Mouse (Mus musculus) liver, embryonic 18 days (tissue): ENCODE results near the gene Iars2. TPM values are rescaled to one million over a fixed set of nuclear protein-coding genes. Genes with fewer than 3 reads are reported as not detected.

Experiments used
- polyA plus RNA-seq: library from polyadenylated mRNA; depleted of rRNA; stranded (reverse); fragments of >200 nt; gene quantifications from 2 replicates; pipeline ENCODE4 v1.2.3, GENCODE M21; 2012; rRNA removed

Iars2 gene
- 14.5 and 15.0 TPM in 2 replicates for polyA plus RNA-seq

GRCm38 (mm10) chr1:185328721-185329610, at the start of gene Iars2:
Gene Iars2 (minus strand): TSS chr1:185329396.

DNA sequence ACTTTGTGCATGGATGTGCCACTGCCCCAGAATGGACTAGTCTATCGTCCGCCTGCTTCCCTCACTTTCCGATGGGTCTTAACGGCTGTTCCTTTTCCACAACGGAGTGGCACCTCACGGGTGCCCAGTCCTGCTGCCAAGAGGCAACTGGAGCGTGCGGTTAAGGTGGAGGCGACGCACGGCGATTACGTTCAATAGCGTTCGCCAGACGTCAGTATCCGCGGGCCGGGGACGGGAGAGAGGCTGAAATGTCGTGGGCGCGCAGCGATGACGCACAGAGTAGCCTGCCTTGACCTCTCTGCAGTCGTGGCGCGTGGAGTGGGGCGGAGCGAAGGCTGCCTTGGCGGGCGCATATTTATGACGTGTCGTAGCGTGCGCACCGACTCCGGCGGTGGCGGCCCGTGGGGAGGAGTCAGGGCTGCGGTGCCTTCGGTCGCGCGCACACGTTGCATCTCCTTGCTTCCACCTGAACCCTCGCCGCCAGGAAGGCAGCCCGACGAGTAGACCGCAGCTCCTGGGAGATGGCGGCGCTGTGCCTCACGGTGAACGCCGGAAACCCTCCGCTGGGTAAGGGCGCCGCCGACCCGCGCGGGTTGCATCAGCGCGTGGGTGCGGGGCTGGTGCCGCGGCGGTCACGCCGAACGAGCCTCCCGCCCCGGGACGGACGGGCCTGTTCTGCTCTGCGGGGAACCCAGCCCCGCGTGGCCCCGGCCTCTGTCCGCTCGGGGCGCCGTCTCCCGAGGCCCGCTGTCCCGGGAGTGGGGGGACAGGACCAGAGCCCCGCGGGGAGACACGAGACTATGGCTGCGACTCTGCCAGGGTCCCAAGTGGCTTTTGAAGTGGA, 33.7 kb upstream of the Iars2 start, which contains the start of gene Eprs:
Eprs (plus strand) TSS at position 368 of the 844 bp plus-strand sequence.

DNA sequence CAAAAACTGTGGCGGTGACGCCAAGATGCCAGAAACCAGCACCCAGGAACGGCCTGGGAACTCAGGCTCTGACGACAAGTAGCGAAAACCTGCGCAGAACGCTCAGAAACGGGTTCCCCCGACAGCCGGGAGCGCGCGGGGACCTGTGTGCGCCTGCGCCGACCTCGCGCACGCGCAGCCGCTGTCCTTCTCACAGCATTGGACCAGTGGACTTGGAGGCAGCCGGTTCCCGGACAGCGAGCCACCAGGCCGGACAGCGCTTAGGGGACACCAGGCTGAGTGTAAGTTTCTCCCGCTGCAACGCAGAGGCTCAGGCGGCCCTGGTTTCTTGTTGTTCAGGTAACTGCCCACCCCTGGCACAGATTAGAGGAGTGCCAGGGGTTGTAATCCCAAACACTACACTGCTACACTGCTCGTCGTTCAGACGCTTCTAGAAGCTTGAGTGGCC, 2.8 kb upstream of the Iars2 start, which contains the start of gene Bpnt1:
Bpnt1 (plus strand) TSS at position 167 of the 448 bp plus-strand sequence.

Other genes starting within 250 kb of the Iars2 start
- gene Rab3gap2, start 125.3 kb downstream of the Iars2 start, polyA plus RNA-seq: 12.4 and 14.3 TPM in 2 replicates
- 21.1 and 22.3 TPM in 2 replicates for gene Bpnt1, start 2.8 kb upstream of the Iars2 start, polyA plus RNA-seq
- gene Eprs, start 33.6 kb upstream of the Iars2 start, polyA plus RNA-seq: 18.7 and 20.1 TPM in 2 replicates
- 14.1 and 15.4 TPM in 2 replicates for gene Slc30a10, start 125.5 kb upstream of the Iars2 start, polyA plus RNA-seq